Mouse (Mus musculus): ENCODE measurements at regions not wholly inside any gene's neighbourhood (a gene's known extent, or its start where the extent isn't known, plus 50 kb on each side); places are given as distances from the start of the nearest gene placed in this dataset.

- Histone ChIP-seq H3K27ac (ENCODE audit: insufficient read depth, low read depth, low read length, poor library complexity, severe bottlenecking) (no peak overlapping the region), H3K36me3 (ENCODE audit: control insufficient read depth, insufficient read depth, low read length, poor library complexity, severe bottlenecking) (no peaks in the 10 kb centered on the region), H3K9me3 (ENCODE audit: control insufficient read depth, insufficient read depth, low read depth, low read length) (no peaks in the 10 kb centered on the region), H3K9ac (ENCODE audit: insufficient read depth, low read depth, low read length, poor library complexity, severe bottlenecking) (0 out of 2 replicates have a peak overlapping the region, but pooled peaks have one; percentile 0), H3K4me3 (ENCODE audit: insufficient read depth in 1 of 2, low read depth in 1 of 2, low read length in 2 of 2, poor library complexity in 1 of 2, severe bottlenecking in 1 of 2) (peak overlapping the region in 1 of 2 experiments; percentile 32; a peak in 2 of 4 replicates), H3K4me1 (ENCODE audit: control insufficient read depth in 2 of 2, insufficient read depth in 2 of 2, low read length in 2 of 2, poor library complexity in 1 of 2) (peaks cover 2 to 3% of the 10 kb centered on the region in 2 experiments; a peak in 1 of 4 replicates)
- TF ChIP-seq HCFC1 (IDR thresholded peaks at IDR 0.05; ENCODE audit: borderline replicate concordance, insufficient read depth, low read length) (no peak), CHD2 (IDR thresholded peaks at IDR 0.05; ENCODE audit: low read depth, low read length) (no peak), MAFK (IDR thresholded peaks at IDR 0.05; ENCODE audit: insufficient read depth, low read depth, low read length) (no peak), ZC3H11A (IDR thresholded peaks at IDR 0.05; ENCODE audit: borderline replicate concordance, low read depth, low read length) (no peak), ZNF384 (IDR thresholded peaks at IDR 0.05; ENCODE audit: low read depth, low read length) (no peak)
- in situ Hi-C loops (cut with MboI; ENCODE audit: low sequenced_read_pairs in 2 of 2, unreplicated experiment in 2 of 2): no loop called here
- DNase-seq (ENCODE audit: low read depth, low spot score): no peak
Measured at GRCm38 (mm10) chr14:99366281-99366987, 67.9 kb downstream of the Klf5 start.

- H3K4me1 ChIP-seq (ENCODE audit: control insufficient read depth in 2 of 2, insufficient read depth in 2 of 2, low read length in 2 of 2, poor library complexity in 1 of 2): peaks cover 2 to 3% of the 10 kb centered on the region in 2 experiments; a peak in 1 of 4 replicates
- in situ Hi-C loops (cut with MboI; ENCODE audit: low sequenced_read_pairs in 2 of 2, unreplicated experiment in 2 of 2): no loop called here
- H3K4me3 ChIP-seq (ENCODE audit: insufficient read depth in 1 of 2, low read depth in 1 of 2, low read length in 2 of 2, poor library complexity in 1 of 2, severe bottlenecking in 1 of 2): no peak overlapping the region
- no peaks in the 10 kb centered on the region for H3K36me3 ChIP-seq (ENCODE audit: control insufficient read depth, insufficient read depth, low read length, poor library complexity, severe bottlenecking)
- no peak overlapping the region for H3K27ac ChIP-seq (ENCODE audit: insufficient read depth, low read depth, low read length, poor library complexity, severe bottlenecking)
- TF ChIP-seq CHD2 (IDR thresholded peaks at IDR 0.05; ENCODE audit: low read depth, low read length): no peak
- no peak for TF ChIP-seq HCFC1 (IDR thresholded peaks at IDR 0.05; ENCODE audit: borderline replicate concordance, insufficient read depth, low read length)
- no peak for TF ChIP-seq ZC3H11A (IDR thresholded peaks at IDR 0.05; ENCODE audit: borderline replicate concordance, low read depth, low read length)
- no peak for TF ChIP-seq MAFK (IDR thresholded peaks at IDR 0.05; ENCODE audit: insufficient read depth, low read depth, low read length)
- no peak for TF ChIP-seq ZNF384 (IDR thresholded peaks at IDR 0.05; ENCODE audit: low read depth, low read length)
- no peak for DNase-seq (ENCODE audit: low read depth, low spot score)
- H3K9me3 ChIP-seq (ENCODE audit: control insufficient read depth, insufficient read depth, low read depth, low read length): no peaks in the 10 kb centered on the region
- H3K9ac ChIP-seq (ENCODE audit: insufficient read depth, low read depth, low read length, poor library complexity, severe bottlenecking): no peak overlapping the region
Measured at GRCm38 (mm10) chr14:99366996-99367555, 68.6 kb downstream of the Klf5 start.

- Histone ChIP-seq H3K27ac (ENCODE audit: insufficient read depth, low read depth, low read length, poor library complexity, severe bottlenecking) (no peak overlapping the region), H3K36me3 (ENCODE audit: control insufficient read depth, insufficient read depth, low read length, poor library complexity, severe bottlenecking) (no peaks in the 10 kb centered on the region), H3K4me3 (ENCODE audit: insufficient read depth in 1 of 2, low read depth in 1 of 2, low read length in 2 of 2, poor library complexity in 1 of 2, severe bottlenecking in 1 of 2) (no peak overlapping the region), H3K4me1 (ENCODE audit: control insufficient read depth in 2 of 2, insufficient read depth in 2 of 2, low read length in 2 of 2, poor library complexity in 1 of 2) (peaks cover 2 to 3% of the 10 kb centered on the region in 2 experiments; a peak in 1 of 4 replicates), H3K9ac (ENCODE audit: insufficient read depth, low read depth, low read length, poor library complexity, severe bottlenecking) (no peak overlapping the region), H3K9me3 (ENCODE audit: control insufficient read depth, insufficient read depth, low read depth, low read length) (no peaks in the 10 kb centered on the region)
- no peak for DNase-seq (ENCODE audit: low read depth, low spot score)
- TF ChIP-seq ZC3H11A (IDR thresholded peaks at IDR 0.05; ENCODE audit: borderline replicate concordance, low read depth, low read length): no peak
- TF ChIP-seq MAFK (IDR thresholded peaks at IDR 0.05; ENCODE audit: insufficient read depth, low read depth, low read length): no peak
- TF ChIP-seq HCFC1 (IDR thresholded peaks at IDR 0.05; ENCODE audit: borderline replicate concordance, insufficient read depth, low read length): no peak
- no peak for TF ChIP-seq ZNF384 (IDR thresholded peaks at IDR 0.05; ENCODE audit: low read depth, low read length)
- no peak for TF ChIP-seq CHD2 (IDR thresholded peaks at IDR 0.05; ENCODE audit: low read depth, low read length)
- in situ Hi-C loops (cut with MboI; ENCODE audit: low sequenced_read_pairs in 2 of 2, unreplicated experiment in 2 of 2): no loop called here
Measured at GRCm38 (mm10) chr14:99369366-99369765, 70.9 kb downstream of the Klf5 start.

GRCm38 (mm10) chr14:99373682-99374081 lies 75.2 kb downstream of the Klf5 start:
- no peak for DNase-seq (ENCODE audit: low read depth, low spot score)
- Histone ChIP-seq H3K36me3 (ENCODE audit: control insufficient read depth, insufficient read depth, low read length, poor library complexity, severe bottlenecking) (no peaks in the 10 kb centered on the region), H3K9ac (ENCODE audit: insufficient read depth, low read depth, low read length, poor library complexity, severe bottlenecking) (no peak overlapping the region), H3K27ac (ENCODE audit: insufficient read depth, low read depth, low read length, poor library complexity, severe bottlenecking) (no peak overlapping the region), H3K4me3 (ENCODE audit: insufficient read depth in 1 of 2, low read depth in 1 of 2, low read length in 2 of 2, poor library complexity in 1 of 2, severe bottlenecking in 1 of 2) (no peak overlapping the region), H3K4me1 (ENCODE audit: control insufficient read depth in 2 of 2, insufficient read depth in 2 of 2, low read length in 2 of 2, poor library complexity in 1 of 2) (peaks cover 2 to 4% of the 10 kb centered on the region in 2 experiments; a peak in 2 of 4 replicates), H3K9me3 (ENCODE audit: control insufficient read depth, insufficient read depth, low read depth, low read length) (no peaks in the 10 kb centered on the region)
- TF ChIP-seq CHD2 (IDR thresholded peaks at IDR 0.05; ENCODE audit: low read depth, low read length) (no peak), ZC3H11A (IDR thresholded peaks at IDR 0.05; ENCODE audit: borderline replicate concordance, low read depth, low read length) (no peak), ZNF384 (IDR thresholded peaks at IDR 0.05; ENCODE audit: low read depth, low read length) (no peak), MAFK (IDR thresholded peaks at IDR 0.05; ENCODE audit: insufficient read depth, low read depth, low read length) (no peak), HCFC1 (IDR thresholded peaks at IDR 0.05; ENCODE audit: borderline replicate concordance, insufficient read depth, low read length) (no peak)
- in situ Hi-C loops (cut with MboI; ENCODE audit: low sequenced_read_pairs in 2 of 2, unreplicated experiment in 2 of 2): no loop called here

All from ES-E14 (cell line).